Mouse (Mus musculus) natural killer cell, adult 2 months (primary cell): Measurements from ENCODE around the gene Hist2h4.
"Not testable (repeated sequence)": the region's sequence is repeated elsewhere in the genome, so short reads cannot be mapped to it uniquely, and the experiment has no call there.

Experiments
- DNase-seq, 2 experiments: peaks; one replicate each; pipeline ENCODE4 v3.0.0; 2022; ENCODE audit warnings: low spot score in 2 of 2

Gene Hist2h4

GRCm38 (mm10) chr3:96221640-96222038 lies 41.5 kb downstream of the Hist2h4 start:
- no peak for DNase-seq

- DNase-seq = peak; percentile 84 to 88
Measured at GRCm38 (mm10) chr3:96220765-96221639, 42.1 kb downstream of the Hist2h4 start, which contains the start of the genes Hist2h2ac and Hist2h2be. Gene Hist2h2ac, minus strand, starts transcription at chr3:96220880. Gene Hist2h2be, plus strand, starts transcription at chr3:96221119.

- DNase-seq = not testable (repeated sequence)
Measured at GRCm38 (mm10) chr3:96220131-96220764, 42.9 kb downstream of the Hist2h4 start.

GRCm38 (mm10) chr3:96219661-96220130 lies 43.4 kb downstream of the Hist2h4 start, which contains the start of the genes Bola1 and Hist2h2ab:
Gene Bola1, minus strand, starts transcription at chr3:96219709.
Gene Hist2h2ab, plus strand, starts transcription at chr3:96219865.
- DNase-seq = peak; percentile 76 to 77

GRCm38 (mm10) chr3:96219191-96219641 lies 43.9 kb downstream of the Hist2h4 start:
- DNase-seq = peak; percentile 54 to 60
